Mouse (Mus musculus) thymus, adult 2 months (tissue): ENCODE results near the gene Sgo2a.

Source experiments
- CTCF ChIP-seq: fragments of 200-500 bp; IDR thresholded peaks from 2 replicates; pipeline ENCODE4 v1.5.1; 2012; ENCODE audit warnings: mild to moderate bottlenecking, control low read depth, low read length, moderate library complexity, borderline replicate concordance; ENCODE audit not compliant: control insufficient read depth, poor library complexity, insufficient read depth; ENCODE audit errors: extremely low read depth
- POLR2A ChIP-seq: fragments of 200-500 bp; IDR thresholded peaks from 2 replicates; pipeline ENCODE4 v1.6.1; 2012; ENCODE audit warnings: mild to moderate bottlenecking, low read length, control low read depth, moderate library complexity; ENCODE audit not compliant: control insufficient read depth, poor library complexity, insufficient read depth; ENCODE audit errors: extremely low read depth

GRCm38 (mm10) chr1:57949716-57950115 is 46.1 kb upstream of the Sgo2a start:
- TF ChIP-seq POLR2A (no peak), CTCF (no peak)
